Mouse (Mus musculus) left cerebral cortex, postnatal 14 days (tissue): ENCODE data around the gene Prss22. TPM values are rescaled to one million over a fixed set of nuclear protein-coding genes. Genes with fewer than 3 reads are reported as not detected.
A peak's percentile ranks its signal among the peaks of the same experiment; 100 is the strongest.
"Not testable (repeated sequence)": the region's sequence is repeated elsewhere in the genome, so short reads cannot be mapped to it uniquely, and the experiment has no call there.

ENCODE experiments used
- DNase-seq, 2 experiments: peaks; one replicate each; pipeline ENCODE4 v3.0.0; 2021 to 2022; ENCODE audit warnings: low spot score in 2 of 2, mixed read lengths in 1 of 2
- intact Hi-C: fragments of 180-260 bp; cut with DNase I; formaldehyde crosslinking; loops from one replicate; pipeline ENCODE4 v1.15.1; 2025
- microRNA-seq, 2 experiments: library from miRNA; unstranded; fragments of <30 nt; microRNA quantifications; one replicate each; pipeline ENCODE4 v1.2.0; 2022
- total RNA-seq, 2 experiments: library from RNA; stranded (reverse); gene quantifications; 2 replicates each; pipeline ENCODE4 v1.2.3; 2021

Gene Prss22
- total RNA-seq, 2 experiments from 2014 or later: 1.8 to 2.2 TPM

DNA sequence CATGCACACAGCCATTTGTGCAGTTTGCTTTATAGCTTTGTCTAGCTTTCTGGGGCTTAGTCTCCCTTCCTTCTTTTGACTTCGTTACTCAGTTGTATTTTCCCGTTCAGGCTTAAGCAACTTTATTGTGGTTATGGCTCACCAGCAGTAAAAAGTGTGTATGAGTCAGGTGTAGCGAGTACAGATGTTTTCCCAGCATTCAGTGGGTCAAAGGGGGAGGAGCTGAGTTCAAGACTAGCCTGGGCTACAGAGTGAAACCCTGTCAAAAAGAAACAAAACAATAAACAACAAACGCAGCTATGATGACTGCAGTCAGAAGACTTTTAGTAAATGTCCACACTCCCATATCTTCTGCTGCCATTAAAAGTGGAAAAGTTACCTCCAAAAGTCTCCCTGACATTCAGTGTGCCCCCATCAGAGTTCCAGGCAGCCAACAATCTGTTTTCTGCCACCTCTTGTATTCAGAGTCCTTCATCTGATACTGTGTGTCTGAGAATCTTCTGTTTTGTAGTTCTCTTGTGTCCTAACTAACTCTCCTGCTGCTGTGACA lies 36.3 kb downstream of the Prss22 start:
- no peak for DNase-seq

GRCm38 (mm10) chr17:23960084-23960738 lies 37.7 kb downstream of the Prss22 start:
- intact Hi-C loops: loop anchor here (2.0 to 10.0 kb wide), 3 partner anchors 88 to 185 kb away; partner anchors contain the start of gene Flywch1
- peak; percentile 88 to 89 for DNase-seq

More for the DNA sequence above, 36.3 kb downstream of the Prss22 start:
- intact Hi-C loops: loop anchor here (2.0 to 10.0 kb wide), 3 partner anchors 89 to 187 kb away; partner anchors contain the start of gene Flywch1

GRCm38 (mm10) chr17:23955174-23955573 lies 42.7 kb downstream of the Prss22 start, which contains the start of gene Sbpl:
Sbpl (minus strand) TSS chr17:23955274.
- intact Hi-C loops: no loop called here
- no peak for DNase-seq

DNA sequence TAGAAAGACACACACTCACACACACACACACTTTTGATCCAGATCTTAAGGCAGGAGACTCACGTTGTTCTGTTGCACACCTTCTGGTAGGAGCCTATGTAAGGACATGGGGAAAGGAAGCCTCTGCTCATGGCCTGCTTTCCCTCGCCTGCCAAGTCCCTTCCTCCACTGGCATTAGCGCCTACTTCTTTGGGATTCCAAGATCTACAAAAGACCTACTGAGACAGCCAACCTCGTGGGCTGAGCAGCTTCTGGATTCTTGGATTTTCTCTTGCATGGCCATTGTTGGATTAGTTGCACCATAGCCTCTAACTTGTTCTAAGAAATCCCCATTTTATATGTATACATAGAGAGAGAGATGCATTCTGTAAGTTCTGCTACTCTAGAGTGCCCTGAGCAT lies 47.1 kb downstream of the Prss22 start:
- DNase-seq, intact Hi-C loops: not testable (repeated sequence)

DNA sequence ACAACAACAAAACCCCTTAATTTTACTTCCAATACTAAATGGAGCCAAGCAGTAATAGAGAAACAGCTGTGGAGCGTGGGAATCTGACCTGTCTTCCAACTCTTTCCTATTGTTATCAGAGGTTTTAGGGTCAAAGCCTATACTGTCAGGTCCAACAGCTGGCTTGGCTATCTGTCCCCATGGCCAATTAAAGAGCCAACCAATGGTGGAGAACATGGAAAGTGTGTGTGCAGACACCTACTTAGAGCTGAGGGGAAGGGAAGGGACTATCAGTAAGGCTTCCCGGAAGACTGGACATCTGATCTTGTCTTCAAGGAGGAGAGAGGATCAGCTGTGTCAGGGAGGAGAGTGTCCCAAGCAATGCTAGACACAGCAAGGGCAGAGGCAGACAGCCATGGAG lies 48.8 kb downstream of the Prss22 start:
- intact Hi-C loops: no loop called here
- DNase-seq: no peak

- DNase-seq: not testable (repeated sequence)
These were observed 50.4 kb downstream of the Prss22 start for GRCm38 (mm10) chr17:23947486-23947885.

More at GRCm38 (mm10) chr17:23947486-23947885, 50.4 kb downstream of the Prss22 start:
- intact Hi-C loops: not testable (repeated sequence)

Small RNA genes lying within 50 kb of the gene (microRNA-seq; reads per million reads assigned to microRNA genes)
- 0 reads per million in 2 experiments for gene Gm27700

Other genes starting within 250 kb of the Prss22 start
- 100 to 1,000 TPM; 173 to 185 TPM for gene Flywch1, start 226.5 kb downstream of the Prss22 start, total RNA-seq
- 10 to 100 TPM; 25.7 to 30.1 TPM for gene Flywch2, start 212.0 kb downstream of the Prss22 start, total RNA-seq
- gene Srrm2, start 207.6 kb downstream of the Prss22 start, total RNA-seq: 100 to 1,000 TPM; 573 to 599 TPM
- 100 to 1,000 TPM; 334 to 397 TPM for gene Elob, start 169.0 kb downstream of the Prss22 start, total RNA-seq
- gene Prss33, start 162.0 kb downstream of the Prss22 start, total RNA-seq: not detected
- gene Prss32, start 154.2 kb downstream of the Prss22 start, total RNA-seq: 1 to 10 TPM in 1 of 2 experiments, not detected in 1; 1.1 TPM
- 1 to 10 TPM; 1.9 to 2.2 TPM for gene Prss41, start 153.9 kb downstream of the Prss22 start, total RNA-seq
- gene Prss21, start 130.0 kb downstream of the Prss22 start, total RNA-seq: not detected
- gene Dcpp1, start 117.2 kb downstream of the Prss22 start, total RNA-seq: not detected
- gene Dcpp2, start 117.2 kb downstream of the Prss22 start, total RNA-seq: not detected
- gene Dcpp3, start 80.6 kb downstream of the Prss22 start, total RNA-seq: not detected
- gene Sbp, start 56.4 kb downstream of the Prss22 start, total RNA-seq: not detected
- not detected for gene Sbpl, start 42.8 kb downstream of the Prss22 start, total RNA-seq
- under 1 TPM; 0.48 to 0.93 TPM for gene Prss30, start 17.5 kb downstream of the Prss22 start, total RNA-seq
- not detected for gene Prss27, start 40.0 kb upstream of the Prss22 start, total RNA-seq
- 10 to 100 TPM; 37.6 to 48.3 TPM for gene Kctd5, start 75.4 kb upstream of the Prss22 start, total RNA-seq
- gene Pdpk1, start 152.8 kb upstream of the Prss22 start, total RNA-seq: 10 to 100 TPM; 89.4 to 95.5 TPM
- 10 to 100 TPM; 32.4 to 36.1 TPM for gene Amdhd2, start 165.7 kb upstream of the Prss22 start, total RNA-seq
- gene Atp6v0c, start 171.6 kb upstream of the Prss22 start, total RNA-seq: 1,000 to 10,000 TPM; 1,506 to 1,590 TPM
- 10 to 100 TPM; 71.1 to 72.5 TPM for gene Tbc1d24, start 207.5 kb upstream of the Prss22 start, total RNA-seq
- 10 to 100 TPM; 11.0 to 12.6 TPM for gene Ntn3, start 211.4 kb upstream of the Prss22 start, total RNA-seq
- 10 to 100 TPM in 1 of 2 experiments, 1 to 10 TPM in 1; 8.7 to 10.1 TPM for gene Tedc2, start 222.8 kb upstream of the Prss22 start, total RNA-seq